Mouse (Mus musculus) brain, adult 2 months (tissue): Measurements from ENCODE around the gene Vps13a.

Experiments used
- DNase-seq: peaks from one replicate; pipeline ENCODE4 v3.0.0; 2011; ENCODE audit warnings: low read depth, low spot score

The Vps13a gene

GRCm38 (mm10) chr19:16584546-16584945 lies 196.2 kb downstream of the Vps13a start:
- no peak for DNase-seq

GRCm38 (mm10) chr19:16580501-16580900 lies 200.2 kb downstream of the Vps13a start:
- no peak for DNase-seq

GRCm38 (mm10) chr19:16579656-16580260 lies 201.0 kb downstream of the Vps13a start:
- no peak for DNase-seq

GRCm38 (mm10) chr19:16576790-16577189 lies 203.9 kb downstream of the Vps13a start:
- DNase-seq: no peak
